Mouse (Mus musculus): Measurements from ENCODE around the gene Pip4k2a. TPM values are rescaled to one million over a fixed set of nuclear protein-coding genes. Genes with fewer than 3 reads are reported as not detected.

Pip4k2a gene
- polyA plus RNA-seq (2015; fragmentation: Nextera tagmentation; extraction: Ambion mirVana): 5.4 and 6.6 TPM in 2 replicates

GRCm38 (mm10) chr2:18998054-18998478, at the start of gene Pip4k2a, which contains the start of gene 4930426L09Rik:
Gene Pip4k2a, minus strand, starts transcription at chr2:18998126.
Gene 4930426L09Rik, plus strand, starts transcription at chr2:18998343.

Other genes starting within 250 kb of the Pip4k2a start
- gene 4930426L09Rik, start 217 bp upstream of the Pip4k2a start, polyA plus RNA-seq (2015; fragmentation: Nextera tagmentation; extraction: Ambion mirVana): 0.50 and 0.76 TPM in 2 replicates
- gene Armc3, start 201.2 kb upstream of the Pip4k2a start, polyA plus RNA-seq (2015; fragmentation: Nextera tagmentation; extraction: Ambion mirVana): not detected in 2 replicates